Mouse (Mus musculus) stomach, postnatal 0 days (tissue): ENCODE data around the gene Sppl2a.

ENCODE experiments used
- CTCF ChIP-seq: IDR thresholded peaks from 2 replicates; pipeline ENCODE4 v1.5.1; 2016; ENCODE audit warnings: antibody characterized with exemption, low read depth, mild to moderate bottlenecking, moderate library complexity
- EP300 ChIP-seq: optimal IDR thresholded peaks from 2 replicates; pipeline ENCODE3; 2016; ENCODE audit warnings: antibody characterized with exemption

GRCm38 (mm10) chr2:126896941-126897340 is 36.1 kb downstream of the Sppl2a start:
- no peak for TF ChIP-seq CTCF
- no peak for TF ChIP-seq EP300
